Mouse (Mus musculus) c-Kit-negative CD71-positive TER-119-positive erythroid progenitor cells, embryonic 14.5 days (primary cell): ENCODE data around the gene Rinl.

Experiments used
- DNase-seq: peaks from one replicate; pipeline ENCODE4 v3.0.0-alpha.2; 2013; ENCODE audit warnings: low read depth, low spot score

Rinl gene

GRCm38 (mm10) chr7:28808957-28809393, 20.2 kb downstream of the Rinl start:
- DNase-seq = peak; percentile 65

GRCm38 (mm10) chr7:28809401-28810089, 20.8 kb downstream of the Rinl start:
- DNase-seq = peak; percentile 52

- DNase-seq = peak; percentile 99
Observed at GRCm38 (mm10) chr7:28810107-28811066, 21.6 kb downstream of the Rinl start.

GRCm38 (mm10) chr7:28811228-28811627, 22.5 kb downstream of the Rinl start:
- DNase-seq = peak; percentile 77

GRCm38 (mm10) chr7:28811640-28812275, 23.0 kb downstream of the Rinl start:
- no peak for DNase-seq

GRCm38 (mm10) chr7:28812436-28812835, 23.7 kb downstream of the Rinl start:
- DNase-seq = no peak

- DNase-seq = no peak
Observed at GRCm38 (mm10) chr7:28812949-28813348, 24.2 kb downstream of the Rinl start.

- DNase-seq = no peak
Observed at GRCm38 (mm10) chr7:28814306-28815034, 25.7 kb downstream of the Rinl start.

GRCm38 (mm10) chr7:28815230-28815629, 26.5 kb downstream of the Rinl start:
- DNase-seq = no peak

GRCm38 (mm10) chr7:28816201-28816600, 27.4 kb downstream of the Rinl start:
- DNase-seq = no peak

- no peak for DNase-seq
Observed at GRCm38 (mm10) chr7:28816920-28817319, 28.2 kb downstream of the Rinl start.

- no peak for DNase-seq
Observed at GRCm38 (mm10) chr7:28817524-28817923, 28.8 kb downstream of the Rinl start.

GRCm38 (mm10) chr7:28817957-28818356, 29.2 kb downstream of the Rinl start:
- no peak for DNase-seq

- no peak for DNase-seq
Observed at GRCm38 (mm10) chr7:28818436-28818835, 29.7 kb downstream of the Rinl start.

GRCm38 (mm10) chr7:28818861-28819452, 30.2 kb downstream of the Rinl start:
- DNase-seq = no peak

GRCm38 (mm10) chr7:28819571-28819970, 30.8 kb downstream of the Rinl start:
- DNase-seq = no peak

- no peak for DNase-seq
Observed at GRCm38 (mm10) chr7:28820358-28821260, 31.8 kb downstream of the Rinl start.

GRCm38 (mm10) chr7:28821261-28821831, 32.6 kb downstream of the Rinl start:
- DNase-seq = no peak

GRCm38 (mm10) chr7:28822556-28822955, 33.8 kb downstream of the Rinl start:
- DNase-seq = no peak
